Mouse (Mus musculus) G1E (cell line): ENCODE results near the gene Heca.

Source experiments
- CTCF ChIP-seq: IDR thresholded peaks from 2 replicates; pipeline ENCODE4 v1.5.1; 2012; ENCODE audit warnings: low read depth, low read length, inconsistent platforms, mixed read lengths
- GATA1 ChIP-seq: IDR thresholded peaks from 2 replicates; pipeline ENCODE4 v1.6.1; 2012; ENCODE audit warnings: borderline replicate concordance, low read length, inconsistent platforms, mixed read lengths
- POLR2AphosphoS5 ChIP-seq: IDR thresholded peaks from 2 replicates; pipeline ENCODE4 v1.6.1; 2012; ENCODE audit warnings: low read depth, low read length, inconsistent platforms; ENCODE audit not compliant: insufficient replicate concordance
- TAL1 ChIP-seq: conservative IDR thresholded peaks from 2 replicates; pipeline ENCODE4 v1.6.1; 2012; ENCODE audit warnings: low read depth, low read length, inconsistent platforms, mixed read lengths

GRCm38 (mm10) chr10:17919971-17920370 is 27.9 kb downstream of the Heca start:
- TF ChIP-seq GATA1 (no peak), CTCF (no peak), TAL1 (no peak), POLR2AphosphoS5 (no peak)
